Mouse (Mus musculus): ENCODE results near the gene Kcnk1. TPM values are rescaled to one million over a fixed set of nuclear protein-coding genes. Genes with fewer than 3 reads are reported as not detected.

Kcnk1 gene
- polyA plus RNA-seq (2014; fragmentation: Nextera tagmentation; extraction: Ambion mirVana), result 1.9 and 2.1 TPM in 2 replicates

DNA sequence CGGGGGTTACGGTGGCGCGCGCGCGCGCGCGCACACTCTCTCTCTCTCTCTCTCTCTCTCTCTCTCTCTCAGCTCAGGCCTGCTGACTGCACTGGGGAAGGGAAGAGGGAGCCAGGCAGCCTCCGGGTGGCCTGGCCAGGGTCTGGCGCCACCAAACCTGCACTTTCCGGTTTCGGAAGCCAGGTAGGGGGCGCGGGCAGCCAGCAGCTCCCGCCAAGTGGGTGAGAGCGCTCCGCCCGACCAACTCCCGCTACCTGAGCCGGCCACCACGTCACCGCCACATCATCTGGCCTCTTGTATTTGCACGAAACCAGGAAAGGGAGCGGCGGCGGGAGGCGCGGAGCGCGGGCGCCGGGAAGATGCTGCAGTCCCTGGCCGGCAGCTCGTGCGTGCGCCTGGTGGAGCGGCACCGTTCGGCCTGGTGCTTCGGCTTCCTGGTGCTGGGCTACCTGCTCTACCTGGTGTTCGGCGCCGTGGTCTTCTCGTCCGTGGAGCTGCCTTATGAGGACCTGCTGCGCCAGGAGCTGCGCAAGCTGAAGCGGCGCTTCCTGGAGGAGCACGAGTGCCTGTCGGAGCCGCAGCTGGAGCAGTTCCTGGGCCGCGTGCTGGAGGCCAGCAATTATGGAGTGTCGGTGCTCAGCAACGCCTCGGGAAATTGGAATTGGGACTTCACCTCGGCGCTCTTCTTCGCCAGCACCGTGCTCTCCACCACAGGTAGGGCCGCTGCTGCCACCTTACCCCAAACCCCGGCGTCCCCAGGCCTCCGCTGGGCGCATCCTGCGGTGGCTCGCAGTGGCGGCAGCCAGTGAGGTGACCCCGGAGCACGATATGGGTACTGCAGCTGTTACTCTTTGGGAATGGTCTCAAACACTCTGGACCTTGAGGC, at the start of gene Kcnk1:
Kcnk1 (plus strand) TSS at position 70 of the 886 bp plus-strand sequence.
- Histone ChIP-seq H3K4me3 (ENCODE audit: low read depth, low read length) (peak within 1 kb of the TSS; percentile 47), H3K27me3 (replicated peaks; ENCODE audit: control insufficient read depth, insufficient read depth, low read length) (peaks cover 56% of the 10 kb centered on the region), H3K4me1 (replicated peaks; ENCODE audit: control insufficient read depth, insufficient read depth, low read length) (no peaks in the 10 kb centered on the region), H3K27ac (ENCODE audit: low read depth, low read length) (no peak within 1 kb of the TSS), H3K9me3 (ENCODE audit: control insufficient read depth, low read length) (no peaks in the 10 kb centered on the region), H3K4me2 (peak within 1 kb of the TSS; percentile 65), H3K36me3 (ENCODE audit: control insufficient read depth, insufficient read depth, low read length) (no peaks in the 10 kb centered on the region), H3K9ac (ENCODE audit: low read depth, low read length) (no peak within 1 kb of the TSS)
- ATAC-seq (replicated peaks; ENCODE audit: low FRiP score), result no peak
- 2% methylated on average over 73 of the region's 73 CpGs for WGBS
- DNase-seq (ENCODE audit: low spot score), result peak; percentile 58

DNA sequence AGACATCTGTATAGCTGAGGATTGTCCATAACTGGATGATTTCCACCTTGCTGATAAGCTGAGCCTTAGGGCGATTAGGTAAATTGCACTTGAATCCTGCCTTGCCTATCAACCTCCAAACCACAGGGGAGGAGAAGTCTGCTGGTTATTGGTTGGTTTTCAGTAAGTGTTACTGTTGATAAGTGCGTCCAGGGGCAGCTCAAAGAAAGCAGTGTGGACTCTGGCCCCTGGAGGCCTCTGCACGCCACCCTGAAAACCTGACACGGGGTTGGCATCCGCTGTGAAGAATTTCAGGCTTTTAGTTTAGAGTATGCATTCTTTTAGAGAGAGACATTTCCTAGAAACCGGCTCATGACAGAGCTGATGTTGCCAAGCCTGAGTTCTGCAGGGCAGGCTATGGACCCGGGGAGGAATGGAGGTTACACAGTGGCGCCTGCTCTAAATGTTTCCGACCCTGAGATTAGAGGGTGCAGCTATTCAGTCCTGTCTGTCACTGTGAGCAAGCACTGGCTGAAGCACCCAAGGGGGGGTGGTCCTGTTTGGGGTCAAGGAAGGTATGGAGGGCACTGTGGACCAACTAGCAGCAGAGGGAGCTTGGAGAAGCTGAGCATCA, 46.2 kb upstream of the Kcnk1 start:
- Histone ChIP-seq H3K36me3 (ENCODE audit: control insufficient read depth, insufficient read depth, low read length) (no peaks in the 10 kb centered on the region), H3K9me3 (ENCODE audit: control insufficient read depth, low read length) (no peaks in the 10 kb centered on the region), H3K4me2 (no peak overlapping the region), H3K27ac (ENCODE audit: low read depth, low read length) (no peak overlapping the region), H3K4me1 (replicated peaks; ENCODE audit: control insufficient read depth, insufficient read depth, low read length) (no peaks in the 10 kb centered on the region), H3K27me3 (replicated peaks; ENCODE audit: control insufficient read depth, insufficient read depth, low read length) (no peaks in the 10 kb centered on the region), H3K4me3 (ENCODE audit: low read depth, low read length) (no peak overlapping the region), H3K9ac (ENCODE audit: low read depth, low read length) (no peak overlapping the region)
- WGBS, result 75% methylated on average over 9 of the region's 9 CpGs
- DNase-seq (ENCODE audit: low spot score) (no peak), ATAC-seq (replicated peaks; ENCODE audit: low FRiP score) (no peak; the same call in 1 of the 2 replicates)

GRCm38 (mm10) chr8:125950007-125950940, 44.7 kb upstream of the Kcnk1 start:
- H3K4me1 ChIP-seq (replicated peaks; ENCODE audit: control insufficient read depth, insufficient read depth, low read length), result no peaks in the 10 kb centered on the region
- WGBS, result 20% methylated on average over 23 of the region's 23 CpGs
- no peak overlapping the region for H3K9ac ChIP-seq (ENCODE audit: low read depth, low read length)
- DNase-seq (ENCODE audit: low spot score) (peak; percentile 61), ATAC-seq (replicated peaks; ENCODE audit: low FRiP score) (peak; percentile 80)
- H3K27me3 ChIP-seq (replicated peaks; ENCODE audit: control insufficient read depth, insufficient read depth, low read length), result no peaks in the 10 kb centered on the region
- H3K4me3 ChIP-seq (ENCODE audit: low read depth, low read length), result no peak overlapping the region
- no peaks in the 10 kb centered on the region for H3K9me3 ChIP-seq (ENCODE audit: control insufficient read depth, low read length)
- H3K36me3 ChIP-seq (ENCODE audit: control insufficient read depth, insufficient read depth, low read length), result no peaks in the 10 kb centered on the region
- no peak overlapping the region for H3K27ac ChIP-seq (ENCODE audit: low read depth, low read length)
- H3K4me2 ChIP-seq, result no peak overlapping the region

- H3K36me3 ChIP-seq (ENCODE audit: control insufficient read depth, insufficient read depth, low read length), result no peaks in the 10 kb centered on the region
- DNase-seq (ENCODE audit: low spot score), result peak; percentile 42
- H3K4me3 ChIP-seq (ENCODE audit: low read depth, low read length), result no peak overlapping the region
- no peak for ATAC-seq (replicated peaks; ENCODE audit: low FRiP score)
- H3K4me2 ChIP-seq, result no peak overlapping the region
- no peak overlapping the region for H3K9ac ChIP-seq (ENCODE audit: low read depth, low read length)
- H3K27ac ChIP-seq (ENCODE audit: low read depth, low read length), result no peak overlapping the region
- 15% methylated on average over 11 of the region's 11 CpGs for WGBS
- no peaks in the 10 kb centered on the region; the same call in none of the 2 replicates for H3K27me3 ChIP-seq (replicated peaks; ENCODE audit: control insufficient read depth, insufficient read depth, low read length)
- H3K4me1 ChIP-seq (replicated peaks; ENCODE audit: control insufficient read depth, insufficient read depth, low read length), result no peaks in the 10 kb centered on the region
- no peaks in the 10 kb centered on the region for H3K9me3 ChIP-seq (ENCODE audit: control insufficient read depth, low read length)
Measured at GRCm38 (mm10) chr8:125955671-125956070, 39.3 kb upstream of the Kcnk1 start.

DNA sequence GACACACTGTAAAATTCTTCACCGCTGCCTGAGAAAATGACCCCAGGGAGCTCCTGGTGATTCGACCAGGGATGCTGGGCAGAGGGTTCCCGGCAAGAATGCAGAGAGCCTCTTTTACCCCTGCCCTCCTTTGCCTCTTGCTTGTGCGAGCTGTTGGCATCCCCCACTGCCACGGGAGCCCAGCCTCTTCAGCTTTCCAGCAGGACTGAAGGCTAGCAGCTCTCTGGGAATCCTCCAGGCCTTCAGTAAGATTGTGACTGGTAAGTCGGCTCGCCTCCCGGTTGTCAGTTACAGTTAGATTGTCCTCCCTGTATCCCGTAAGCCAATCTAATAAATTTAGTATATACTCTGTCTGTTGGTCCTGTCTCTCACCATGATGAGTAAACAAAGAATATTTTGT, 38.2 kb upstream of the Kcnk1 start:
- Histone ChIP-seq H3K4me2 (no peak overlapping the region), H3K9me3 (ENCODE audit: control insufficient read depth, low read length) (no peaks in the 10 kb centered on the region), H3K27me3 (replicated peaks; ENCODE audit: control insufficient read depth, insufficient read depth, low read length) (no peaks in the 10 kb centered on the region; the same call in none of the 2 replicates), H3K36me3 (ENCODE audit: control insufficient read depth, insufficient read depth, low read length) (no peaks in the 10 kb centered on the region), H3K27ac (ENCODE audit: low read depth, low read length) (no peak overlapping the region), H3K4me3 (ENCODE audit: low read depth, low read length) (no peak overlapping the region), H3K4me1 (replicated peaks; ENCODE audit: control insufficient read depth, insufficient read depth, low read length) (no peaks in the 10 kb centered on the region), H3K9ac (ENCODE audit: low read depth, low read length) (no peak overlapping the region)
- ATAC-seq (replicated peaks; ENCODE audit: low FRiP score), result no peak
- WGBS, result 80% methylated on average over 9 of the region's 9 CpGs
- no peak for DNase-seq (ENCODE audit: low spot score)

DNA sequence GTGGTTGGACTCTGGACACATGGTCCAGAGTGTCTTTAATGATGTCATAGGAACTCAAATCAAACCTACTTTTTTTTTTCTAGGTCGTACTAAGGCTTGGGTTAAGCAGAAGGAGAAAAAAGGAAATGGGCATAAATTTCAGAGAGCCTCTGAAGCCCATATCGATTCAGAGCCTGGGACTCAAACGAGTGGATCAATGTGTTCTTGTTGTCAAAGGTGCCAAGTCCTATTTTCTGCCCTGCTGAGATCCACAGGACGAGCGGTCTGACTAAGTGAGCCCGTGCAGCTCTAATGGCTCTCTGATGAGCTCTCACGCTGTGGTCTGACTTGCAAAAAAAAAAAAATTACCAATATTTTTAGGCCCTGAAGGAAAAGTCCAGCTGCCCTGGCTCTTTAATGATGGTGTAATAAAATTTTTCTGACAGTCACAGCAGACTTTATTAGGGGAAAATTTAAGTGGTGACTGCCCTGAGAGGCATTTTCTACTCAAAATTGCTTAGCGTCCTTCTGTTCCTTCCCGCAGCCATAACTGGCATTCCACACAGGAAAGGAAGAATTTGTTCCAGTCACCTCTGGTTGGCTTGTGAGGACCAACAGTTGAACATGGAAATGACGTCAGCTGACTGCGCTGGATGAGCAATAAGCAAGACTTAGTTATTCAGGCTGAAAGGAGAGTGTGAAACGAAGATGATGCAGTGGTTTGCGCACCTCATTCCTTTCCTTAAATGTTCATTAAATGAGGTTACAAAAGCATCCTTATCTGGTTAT, 37.6 kb upstream of the Kcnk1 start:
- ATAC-seq (replicated peaks; ENCODE audit: low FRiP score) (no peak), DNase-seq (ENCODE audit: low spot score) (no peak)
- no peak overlapping the region for H3K4me3 ChIP-seq (ENCODE audit: low read depth, low read length)
- no peaks in the 10 kb centered on the region for H3K9me3 ChIP-seq (ENCODE audit: control insufficient read depth, low read length)
- 77% methylated on average over 13 of the region's 13 CpGs for WGBS
- H3K36me3 ChIP-seq (ENCODE audit: control insufficient read depth, insufficient read depth, low read length), result no peaks in the 10 kb centered on the region
- no peaks in the 10 kb centered on the region for H3K4me1 ChIP-seq (replicated peaks; ENCODE audit: control insufficient read depth, insufficient read depth, low read length)
- no peak overlapping the region for H3K9ac ChIP-seq (ENCODE audit: low read depth, low read length)
- H3K4me2 ChIP-seq, result no peak overlapping the region
- no peaks in the 10 kb centered on the region; the same call in none of the 2 replicates for H3K27me3 ChIP-seq (replicated peaks; ENCODE audit: control insufficient read depth, insufficient read depth, low read length)
- H3K27ac ChIP-seq (ENCODE audit: low read depth, low read length), result no peak overlapping the region

- ATAC-seq (replicated peaks; ENCODE audit: low FRiP score) (no peak), DNase-seq (ENCODE audit: low spot score) (no peak)
- Histone ChIP-seq H3K4me3 (ENCODE audit: low read depth, low read length) (no peak overlapping the region), H3K9me3 (ENCODE audit: control insufficient read depth, low read length) (no peaks in the 10 kb centered on the region), H3K27me3 (replicated peaks; ENCODE audit: control insufficient read depth, insufficient read depth, low read length) (no peaks in the 10 kb centered on the region; the same call in none of the 2 replicates), H3K4me1 (replicated peaks; ENCODE audit: control insufficient read depth, insufficient read depth, low read length) (no peaks in the 10 kb centered on the region), H3K4me2 (no peak overlapping the region), H3K9ac (ENCODE audit: low read depth, low read length) (no peak overlapping the region), H3K27ac (ENCODE audit: low read depth, low read length) (no peak overlapping the region), H3K36me3 (ENCODE audit: control insufficient read depth, insufficient read depth, low read length) (no peaks in the 10 kb centered on the region)
- WGBS, result 54% methylated on average over 1 of the region's 1 CpGs
Measured at GRCm38 (mm10) chr8:125957994-125958368, 37.0 kb upstream of the Kcnk1 start.

GRCm38 (mm10) chr8:125959363-125959771, 35.6 kb upstream of the Kcnk1 start:
- Histone ChIP-seq H3K36me3 (ENCODE audit: control insufficient read depth, insufficient read depth, low read length) (no peaks in the 10 kb centered on the region), H3K27ac (ENCODE audit: low read depth, low read length) (no peak overlapping the region), H3K9me3 (ENCODE audit: control insufficient read depth, low read length) (no peaks in the 10 kb centered on the region), H3K9ac (ENCODE audit: low read depth, low read length) (no peak overlapping the region), H3K27me3 (replicated peaks; ENCODE audit: control insufficient read depth, insufficient read depth, low read length) (peaks cover 9% of the 10 kb centered on the region), H3K4me2 (no peak overlapping the region), H3K4me3 (ENCODE audit: low read depth, low read length) (no peak overlapping the region), H3K4me1 (replicated peaks; ENCODE audit: control insufficient read depth, insufficient read depth, low read length) (no peaks in the 10 kb centered on the region)
- 42% methylated on average over 4 of the region's 4 CpGs for WGBS
- ATAC-seq (replicated peaks; ENCODE audit: low FRiP score), result no peak
- no peak for DNase-seq (ENCODE audit: low spot score)
